Mouse (Mus musculus): ENCODE results near the gene Wdr83. TPM values are rescaled to one million over a fixed set of nuclear protein-coding genes. Genes with fewer than 3 reads are reported as not detected.
A peak's percentile ranks its signal among the peaks of the same experiment; 100 is the strongest.

Wdr83 gene
- total and polyA plus RNA-seq, 3 experiments: 27.0 to 58.4 TPM; not detected in 1

GRCm38 (mm10) chr8:85036718-85037365 is 44.3 kb downstream of the Wdr83 start, which contains the start of gene Tnpo2:
Tnpo2 (plus strand) TSS chr8:85036915.
- H3K27me3 ChIP-seq (ENCODE audit: control insufficient read depth in 1 of 2, insufficient read depth in 2 of 2, low read length in 2 of 2): no peaks in the 10 kb centered on the region
- peaks cover 13 to 35% of the 10 kb centered on the region in 2 experiments for H3K36me3 ChIP-seq (ENCODE audit: control insufficient read depth in 1 of 2, insufficient read depth in 2 of 2, low read length in 2 of 2)
- peak within 1 kb of the TSS; percentile 86 to 88 for H3K4me3 ChIP-seq (ENCODE audit: control insufficient read depth in 1 of 2, insufficient read depth in 1 of 2, low read depth in 2 of 2, low read length in 2 of 2)
- H3K27ac ChIP-seq (ENCODE audit: control insufficient read depth, low read depth, low read length): peak within 1 kb of the TSS; percentile 98
- DNase-seq (ENCODE audit: low read depth, low spot score): peak; percentile 99
- H3K79me2 ChIP-seq (ENCODE audit: control insufficient read depth, insufficient read depth, low read length, poor library complexity): peaks cover 52% of the 10 kb centered on the region
- peak within 1 kb of the TSS; percentile 99 for H3K9ac ChIP-seq (ENCODE audit: control insufficient read depth, low read depth, low read length, poor library complexity, severe bottlenecking)
- peaks cover 3 to 15% of the 10 kb centered on the region in 2 experiments for H3K4me1 ChIP-seq (ENCODE audit: control insufficient read depth in 1 of 2, insufficient read depth in 2 of 2, low read length in 2 of 2)
- no peaks in the 10 kb centered on the region for H3K9me3 ChIP-seq (replicated peaks; ENCODE audit: insufficient read depth, low read length)
- TF ChIP-seq USF2 (IDR thresholded peaks at IDR 0.05; ENCODE audit: borderline replicate concordance in 1 of 2, insufficient read depth in 1 of 2, low read depth in 1 of 2, low read length in 2 of 2) (peak; percentile 94 to 98), HCFC1 (IDR thresholded peaks at IDR 0.05; ENCODE audit: low read depth, low read length) (peak; percentile 92), CTCF (IDR thresholded peaks at IDR 0.05 in 2 of 3, conservative IDR thresholded peaks at IDR 0.05 in 1 of 3; ENCODE audit: control insufficient read depth in 1 of 3, insufficient read depth in 1 of 3, low read depth in 2 of 3, low read length in 3 of 3, poor library complexity in 1 of 3, severe bottlenecking in 1 of 3) (no peak), ZKSCAN1 (IDR thresholded peaks at IDR 0.05; ENCODE audit: low read depth, low read length) (no peak; the same call in 1 of the 2 replicates), MAZ (IDR thresholded peaks at IDR 0.05; ENCODE audit: low read depth, low read length) (no peak), ZMIZ1 (IDR thresholded peaks at IDR 0.05; ENCODE audit: low read depth, low read length) (no peak), JUND (IDR thresholded peaks at IDR 0.05; ENCODE audit: low read depth, low read length) (no peak), TAL1 (IDR thresholded peaks at IDR 0.05; ENCODE audit: low read length) (no peak), RCOR1 (IDR thresholded peaks at IDR 0.05; ENCODE audit: low read depth, low read length) (no peak), MAX (IDR thresholded peaks at IDR 0.05; ENCODE audit: low read length) (peak; percentile 97), POLR2AphosphoS2 (IDR thresholded peaks at IDR 0.05; ENCODE audit: low read length) (peak; percentile 76; the same call in 1 of the 2 replicates), NRF1 (IDR thresholded peaks at IDR 0.05; ENCODE audit: insufficient read depth, low read depth, low read length, poor library complexity, severe bottlenecking) (peak; percentile 54; the same call in 1 of the 2 replicates), CHD2 (IDR thresholded peaks at IDR 0.05; ENCODE audit: low read length) (no peak; the same call in none of the 2 replicates), MXI1 (IDR thresholded peaks at IDR 0.05; ENCODE audit: low read depth, low read length) (peak; percentile 79), CHD1 (IDR thresholded peaks at IDR 0.05; ENCODE audit: low read depth, low read length) (no peak), USF1 (IDR thresholded peaks at IDR 0.05; ENCODE audit: low read depth, low read length) (peak; percentile 98), ELF1 (IDR thresholded peaks at IDR 0.05; ENCODE audit: low read depth, low read length) (no peak), EP300 (IDR thresholded peaks at IDR 0.05; ENCODE audit: low read depth in 1 of 2, low read length in 2 of 2) (peak in 1 of 2 experiments; percentile 50; a peak in 2 of 4 replicates), GABPA (IDR thresholded peaks at IDR 0.05; ENCODE audit: low read depth, low read length) (no peak), UBTF (IDR thresholded peaks at IDR 0.05; ENCODE audit: borderline replicate concordance, insufficient read depth, low read depth, low read length) (peak; percentile 66; the same call in 1 of the 2 replicates), ETS1 (IDR thresholded peaks at IDR 0.05; ENCODE audit: low read depth, low read length) (peak; percentile 29; the same call in 1 of the 2 replicates), GATA1 (IDR thresholded peaks at IDR 0.05; ENCODE audit: low read depth, low read length) (no peak), SIN3A (IDR thresholded peaks at IDR 0.05; ENCODE audit: low read length) (peak; percentile 94), NELFE (IDR thresholded peaks at IDR 0.05; ENCODE audit: low read depth, low read length) (peak; percentile 72), MAFK (IDR thresholded peaks at IDR 0.05; ENCODE audit: borderline replicate concordance, low read depth, low read length) (no peak; the same call in 1 of the 2 replicates), POLR2AphosphoS5 (IDR thresholded peaks at IDR 0.05; ENCODE audit: borderline replicate concordance, low read depth, low read length) (0 out of 2 replicates have a peak, but pooled peaks have one; percentile 62), MEF2A (IDR thresholded peaks at IDR 0.05; ENCODE audit: extremely low read depth, insufficient replicate concordance, low read depth, low read length, poor library complexity, severe bottlenecking) (no peak), TBP (IDR thresholded peaks at IDR 0.05; ENCODE audit: low read depth, low read length) (no peak), ZNF384 (IDR thresholded peaks at IDR 0.05; ENCODE audit: low read depth, low read length) (peak; percentile 100), E2F4 (IDR thresholded peaks at IDR 0.05; ENCODE audit: borderline replicate concordance, low read depth, low read length) (no peak), RAD21 (IDR thresholded peaks at IDR 0.05; ENCODE audit: low read depth, low read length) (no peak), SMC3 (IDR thresholded peaks at IDR 0.05; ENCODE audit: low read depth, low read length) (no peak), BHLHE40 (IDR thresholded peaks at IDR 0.05; ENCODE audit: borderline replicate concordance, low read depth, low read length) (peak; percentile 94), KAT2A (conservative IDR thresholded peaks at IDR 0.05; ENCODE audit: low read depth, low read length) (peak; percentile 78), MYB (IDR thresholded peaks at IDR 0.05; ENCODE audit: low read depth, low read length) (no peak; the same call in 1 of the 2 replicates), ZC3H11A (IDR thresholded peaks at IDR 0.05; ENCODE audit: low read depth, low read length) (no peak)
